Mouse (Mus musculus) lung, postnatal 0 days (tissue): ENCODE results near the gene Camk1g.

Source experiments
- CTCF ChIP-seq: IDR thresholded peaks from 2 replicates; pipeline ENCODE4 v1.5.1; 2016; ENCODE audit warnings: antibody characterized with exemption, mild to moderate bottlenecking
- EP300 ChIP-seq: IDR thresholded peaks from 2 replicates; pipeline ENCODE4 v1.6.1; 2016; ENCODE audit warnings: antibody characterized with exemption, mild to moderate bottlenecking, control low read depth

- TF ChIP-seq CTCF (no peak), EP300 (no peak)
Observed at GRCm38 (mm10) chr1:193406059-193406642, 36.1 kb upstream of the Camk1g start.
